Mouse (Mus musculus) C2C12 (cell line): ENCODE data around the gene Rbms3.

ENCODE experiments used
- CEBPB ChIP-seq: IDR thresholded peaks from one replicate; pipeline ENCODE4 v1.6.1; 2011; ENCODE audit warnings: low read depth, mild to moderate bottlenecking, control low read depth, moderate library complexity
- CTCF ChIP-seq: IDR thresholded peaks from one replicate; pipeline ENCODE4 v1.5.1; 2011; ENCODE audit not compliant: control insufficient read depth, insufficient read depth, insufficient read length
- MAX ChIP-seq: IDR thresholded peaks from one replicate; pipeline ENCODE4 v1.6.1; 2011; ENCODE audit warnings: mild to moderate bottlenecking, control low read depth
- USF1 ChIP-seq: IDR thresholded peaks from one replicate; pipeline ENCODE4 v1.6.1; 2011; ENCODE audit warnings: low read depth, mild to moderate bottlenecking, control low read depth, moderate library complexity

DNA sequence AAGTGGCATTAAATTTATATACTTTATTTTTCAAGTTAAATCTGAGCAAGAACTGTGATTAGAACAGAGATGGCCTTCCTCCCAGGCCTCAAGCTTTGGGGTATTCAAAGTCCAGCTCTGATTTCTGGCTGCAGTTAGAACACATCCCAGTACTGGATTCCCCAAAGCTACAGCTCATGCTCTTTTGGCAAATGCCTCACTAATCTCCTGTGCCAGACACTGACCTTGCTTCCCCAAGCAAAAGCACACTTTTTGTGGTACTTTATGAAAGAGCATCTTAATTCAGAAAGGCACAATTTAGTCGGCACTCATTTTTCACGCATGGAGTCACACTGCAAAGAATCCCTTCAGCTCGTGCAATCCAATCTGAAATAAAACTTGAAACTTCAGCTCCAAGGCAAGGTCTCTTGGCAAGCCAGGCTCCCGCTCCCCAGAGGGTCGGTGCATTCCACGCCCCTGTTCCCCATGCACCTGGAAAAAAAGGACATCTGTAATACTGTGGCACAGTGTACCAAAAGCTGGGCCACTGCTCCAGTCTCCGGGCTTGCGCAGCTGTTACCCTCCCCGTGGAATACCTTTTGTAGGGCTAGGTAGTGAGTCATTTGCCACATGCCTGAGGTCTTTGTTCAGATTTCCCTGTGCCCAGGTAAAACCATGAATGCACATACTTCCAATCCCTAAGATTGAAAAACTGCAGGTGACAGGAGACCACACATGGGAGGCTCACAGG lies 413.5 kb downstream of the Rbms3 start:
- no peak for TF ChIP-seq CEBPB
- TF ChIP-seq CTCF: no peak
- TF ChIP-seq USF1: no peak
- no peak for TF ChIP-seq MAX
